Mouse (Mus musculus) adrenal gland, postnatal 14 days (tissue): ENCODE data around the gene Id1. TPM values are rescaled to one million over a fixed set of nuclear protein-coding genes. Genes with fewer than 3 reads are reported as not detected.

Experiments used
- DNase-seq: peaks from one replicate; pipeline ENCODE4 v3.0.0; 2021; ENCODE audit warnings: mixed read lengths
- total RNA-seq: library from RNA; stranded (reverse); gene quantifications from 2 replicates; pipeline ENCODE4 v1.2.3, GENCODE M21; 2021

Id1 gene
- total RNA-seq, 1 experiment from 2014 or later, result 136 TPM

- peak; percentile 93 for DNase-seq
Observed at GRCm38 (mm10) chr2:152742435-152742834, 6.4 kb downstream of the Id1 start.

DNA sequence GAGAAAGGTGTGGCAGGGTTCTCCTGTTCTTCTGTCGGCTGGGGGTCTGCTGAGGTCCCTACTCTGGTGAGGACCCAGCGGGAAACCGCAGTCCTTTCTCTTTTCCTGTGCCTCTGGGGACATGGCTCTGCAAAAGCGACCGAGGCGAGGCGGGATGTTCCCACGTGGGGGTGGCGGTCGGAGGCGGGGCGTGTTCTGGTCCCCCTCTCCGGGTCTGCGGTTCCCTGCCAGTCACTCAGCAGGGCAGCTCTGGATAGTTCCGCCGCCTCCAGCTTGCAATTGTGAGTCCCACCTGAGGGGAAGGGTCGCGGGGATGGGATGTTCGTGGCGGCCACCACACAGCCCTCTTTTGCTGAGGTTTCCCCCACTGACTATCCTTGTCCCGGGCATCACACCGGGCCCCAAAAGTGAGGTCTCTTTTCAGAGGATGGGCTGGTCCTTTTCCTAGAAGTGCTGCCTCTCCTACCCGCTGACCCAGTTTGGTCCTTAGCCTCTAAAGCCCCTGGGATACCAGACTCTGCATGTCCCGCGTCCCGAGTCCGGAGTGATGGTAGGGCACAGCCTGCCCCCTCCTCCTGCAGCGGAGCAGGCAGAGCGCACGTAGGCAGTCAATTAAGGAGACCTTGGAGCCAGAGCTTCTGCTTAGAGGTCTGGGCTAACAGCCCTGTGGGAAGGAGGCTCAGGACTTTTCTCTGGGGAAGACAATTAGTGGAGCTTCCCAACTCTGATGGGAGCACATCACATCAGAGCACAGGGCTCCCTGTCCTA is 18.1 kb downstream of the Id1 start, which contains the start of gene Cox4i2:
Gene Cox4i2, plus strand, starts transcription at position 230 of the 768 bp plus-strand sequence.
- DNase-seq, result peak; percentile 36

DNA sequence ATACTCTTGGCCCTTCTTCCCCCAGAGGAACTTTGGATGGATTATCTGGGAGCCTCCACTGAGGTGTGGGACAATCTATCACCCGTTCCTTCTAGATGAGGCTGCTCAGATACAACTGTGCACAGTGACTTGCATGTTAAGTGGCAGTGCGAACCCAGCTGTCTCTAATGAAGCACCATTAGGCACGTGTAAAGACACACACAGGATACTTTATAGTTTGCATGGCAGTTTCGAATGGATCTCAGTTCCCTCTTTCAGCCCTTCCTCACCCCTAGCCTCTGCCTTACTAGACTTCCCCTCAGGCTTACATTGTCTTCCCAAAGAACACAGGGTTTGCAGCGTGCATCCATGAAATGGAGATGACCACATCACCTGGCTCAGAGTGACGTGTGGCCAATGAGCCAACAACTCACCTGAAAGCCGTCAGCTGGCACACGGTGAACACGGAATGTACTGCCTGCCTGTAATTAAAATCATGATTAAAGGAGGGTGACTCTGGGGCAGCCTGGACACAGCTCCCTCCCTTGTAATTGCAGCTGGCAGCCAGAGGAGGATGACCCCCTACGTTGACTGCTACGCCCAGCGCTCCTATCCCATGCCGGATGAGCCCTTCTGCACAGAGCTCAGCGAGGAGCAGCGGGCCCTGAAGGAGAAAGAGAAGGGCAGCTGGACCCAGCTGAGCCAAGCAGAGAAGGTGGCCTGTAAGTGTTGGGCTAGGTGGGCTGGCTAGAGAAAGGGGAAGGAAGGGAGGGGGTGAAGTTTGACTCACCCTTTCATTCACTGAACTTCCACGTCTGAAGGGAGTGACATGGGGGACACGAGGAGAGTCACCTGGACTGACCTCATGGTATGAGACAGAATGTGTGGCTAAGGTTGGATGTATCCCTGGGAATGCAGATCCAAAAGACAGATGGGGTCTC is 20.7 kb downstream of the Id1 start:
- no peak for DNase-seq

GRCm38 (mm10) chr2:152757478-152757877 is 21.4 kb downstream of the Id1 start:
- no peak for DNase-seq

DNA sequence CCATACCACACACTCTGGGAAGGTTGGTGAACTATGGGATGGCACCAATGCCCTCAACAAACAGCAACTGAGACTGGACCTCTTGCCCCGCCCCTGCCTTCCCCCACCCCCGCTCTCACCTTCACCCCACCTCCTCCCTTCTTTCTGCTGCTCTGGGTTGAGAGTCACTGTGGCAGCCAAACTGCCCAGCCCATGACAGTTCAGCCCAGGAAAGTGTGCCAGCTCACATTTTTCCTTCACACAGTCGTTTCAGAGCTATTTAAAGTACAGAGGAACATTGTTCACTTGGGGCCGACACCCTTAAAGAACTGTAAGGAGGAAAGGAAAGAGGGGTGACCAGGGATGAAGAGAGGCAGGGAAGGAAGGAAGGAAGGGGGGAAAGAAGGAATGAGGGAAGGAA is 22.3 kb downstream of the Id1 start:
- no peak for DNase-seq

DNA sequence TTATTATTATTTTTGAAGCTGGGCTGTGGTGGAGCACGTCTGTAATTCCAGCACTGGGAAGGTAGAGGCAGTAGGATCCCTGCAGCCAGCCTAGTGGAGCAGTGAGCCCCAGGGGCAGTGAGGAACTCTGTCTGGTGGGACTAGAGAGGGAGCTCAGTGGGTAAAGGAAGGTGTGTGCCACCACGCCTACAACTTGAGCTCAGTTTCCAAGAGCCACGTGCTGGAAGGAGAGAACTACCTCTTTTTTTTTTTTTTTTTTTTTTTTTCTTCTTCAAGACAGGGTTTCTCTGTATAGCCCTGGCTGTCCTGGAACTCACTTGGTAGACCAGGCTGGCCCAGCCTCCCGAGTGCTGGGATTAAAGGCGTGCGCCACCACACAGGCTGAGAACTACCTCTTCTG is 27.3 kb downstream of the Id1 start:
- no peak for DNase-seq

GRCm38 (mm10) chr2:152764172-152765044 is 28.4 kb downstream of the Id1 start:
- DNase-seq, result peak; percentile 54

DNA sequence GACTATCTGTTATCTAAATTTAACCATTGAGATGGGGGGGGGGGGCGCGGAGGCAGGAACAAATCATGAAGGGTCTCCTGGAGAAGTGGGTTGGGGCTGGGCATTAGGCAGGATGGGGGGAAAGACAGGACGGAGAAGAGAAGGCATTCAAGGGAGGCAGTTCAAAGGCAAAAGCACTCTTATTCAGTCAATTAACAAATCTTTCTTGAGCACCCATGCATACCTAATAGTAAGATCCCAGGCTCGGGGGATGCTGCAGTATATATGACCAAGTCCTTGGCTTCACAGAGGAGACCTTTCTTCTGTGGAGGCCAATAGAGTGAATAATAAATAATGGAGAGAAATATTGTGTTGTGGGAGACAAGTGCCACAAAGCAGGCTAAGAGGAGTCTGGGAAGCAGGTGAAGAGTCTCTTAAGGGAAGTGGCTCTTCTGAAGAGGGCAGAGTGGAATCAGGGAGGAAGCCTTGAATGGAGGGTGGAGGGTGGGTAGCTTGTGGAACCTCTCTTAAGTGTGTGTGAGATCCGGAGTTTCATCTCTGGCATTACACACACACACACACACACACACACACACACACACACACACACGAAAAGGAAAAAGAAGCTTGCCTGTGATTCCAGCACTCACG is 29.1 kb downstream of the Id1 start:
- DNase-seq, result no peak

- DNase-seq, result peak; percentile 96
Observed at GRCm38 (mm10) chr2:152766387-152767123, 30.5 kb downstream of the Id1 start.

DNA sequence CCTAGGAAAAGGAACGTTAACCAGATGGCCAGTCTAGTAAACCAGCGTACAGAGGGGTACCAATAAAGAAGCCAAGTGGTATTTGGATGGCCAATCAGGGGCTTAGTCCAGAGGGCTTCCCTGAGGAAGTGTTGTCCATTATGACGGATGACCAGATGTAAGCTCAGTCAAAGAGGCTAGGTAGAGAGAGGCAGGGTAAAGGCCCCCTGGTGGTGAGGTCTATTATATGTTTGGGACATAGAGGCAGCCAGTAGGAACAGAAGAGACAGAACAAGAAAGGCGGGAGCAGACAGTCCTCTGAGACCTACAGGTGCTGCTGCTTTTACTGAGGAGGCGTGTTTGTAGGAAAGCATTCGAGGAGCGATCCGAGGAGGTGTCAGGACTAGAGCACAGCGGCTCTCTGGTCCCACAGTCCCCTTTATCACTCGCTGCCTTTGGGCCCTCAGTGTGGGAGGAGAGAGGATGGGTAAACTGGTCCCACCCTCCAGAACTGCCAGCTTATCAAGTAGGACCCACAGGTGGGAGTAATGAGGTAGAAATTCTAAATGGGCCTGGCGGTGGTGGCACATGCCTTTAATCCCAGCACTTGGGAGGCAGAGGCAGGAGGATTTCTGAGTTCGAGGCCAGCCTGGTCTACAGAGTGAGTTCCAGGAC is 31.7 kb downstream of the Id1 start:
- DNase-seq, result peak; percentile 76

- DNase-seq, result no peak
Observed at GRCm38 (mm10) chr2:152769677-152770076, 33.6 kb downstream of the Id1 start.

GRCm38 (mm10) chr2:152771571-152771970 is 35.5 kb downstream of the Id1 start:
- no peak for DNase-seq

DNA sequence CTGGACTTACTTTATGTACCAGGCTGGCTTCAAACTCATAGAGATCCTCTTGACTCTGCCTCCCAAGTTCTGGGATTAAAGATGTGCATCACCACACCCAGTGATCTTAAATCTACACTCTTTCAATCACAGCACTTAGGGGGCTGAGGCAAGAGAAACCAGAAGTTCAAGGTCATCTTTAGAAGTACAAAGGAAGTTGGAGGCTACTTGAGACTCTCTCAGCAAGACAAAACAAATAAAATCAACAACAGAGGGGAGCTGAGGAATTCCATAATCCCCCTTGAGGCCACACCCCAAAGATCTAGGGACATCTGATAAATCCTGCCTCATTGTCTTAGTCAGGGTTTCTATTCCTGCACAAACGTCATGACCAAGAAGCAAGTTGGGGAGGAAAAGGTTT is 36.2 kb downstream of the Id1 start:
- DNase-seq, result no peak

DNA sequence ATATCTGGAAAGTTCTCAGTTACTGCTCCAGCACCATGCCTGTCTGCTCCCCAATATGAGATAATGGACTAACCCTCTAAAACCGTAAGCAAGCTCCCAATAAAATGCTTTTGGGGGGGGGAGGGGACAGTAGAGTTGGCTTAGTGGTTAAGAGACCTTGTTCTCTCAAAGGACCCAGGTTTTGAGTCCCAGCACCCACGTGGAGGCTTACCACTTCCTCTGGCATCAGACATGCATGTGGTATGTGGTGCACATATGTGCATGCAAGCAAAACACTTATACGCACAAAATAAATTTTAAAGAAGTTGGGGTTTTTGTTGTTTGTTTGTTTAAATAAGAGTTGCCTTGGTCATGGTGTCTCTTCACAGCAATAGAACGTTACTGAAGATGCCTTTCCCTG is 39.3 kb downstream of the Id1 start:
- no peak for DNase-seq

GRCm38 (mm10) chr2:152776019-152776418 is 40.0 kb downstream of the Id1 start:
- no peak for DNase-seq

DNA sequence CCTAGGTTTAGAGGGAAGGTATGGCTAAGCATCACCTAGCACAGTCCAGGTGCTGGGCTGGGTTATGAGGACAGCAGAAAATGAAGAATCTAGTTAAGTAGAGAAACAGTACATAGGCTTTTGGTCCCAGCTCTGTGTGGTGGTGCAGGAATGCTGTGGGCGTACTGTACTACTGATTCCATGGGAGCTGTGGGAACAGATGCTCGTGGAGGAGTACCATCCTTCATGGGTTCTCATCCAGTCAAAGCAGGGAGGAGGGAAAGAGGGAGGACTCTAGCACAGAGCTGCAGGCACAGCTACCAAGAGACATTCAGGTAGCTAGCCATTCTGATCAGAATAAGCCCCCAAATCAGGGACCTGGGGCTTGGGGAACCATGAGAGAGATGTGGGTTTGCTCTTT is 40.4 kb downstream of the Id1 start:
- DNase-seq, result no peak

- no peak for DNase-seq
Observed at GRCm38 (mm10) chr2:152777081-152777480, 41.0 kb downstream of the Id1 start.

- DNase-seq, result peak; percentile 64
Observed at GRCm38 (mm10) chr2:152780466-152780865, 44.4 kb downstream of the Id1 start.

GRCm38 (mm10) chr2:152781031-152781711 is 45.1 kb downstream of the Id1 start:
- peak; percentile 59 for DNase-seq

DNA sequence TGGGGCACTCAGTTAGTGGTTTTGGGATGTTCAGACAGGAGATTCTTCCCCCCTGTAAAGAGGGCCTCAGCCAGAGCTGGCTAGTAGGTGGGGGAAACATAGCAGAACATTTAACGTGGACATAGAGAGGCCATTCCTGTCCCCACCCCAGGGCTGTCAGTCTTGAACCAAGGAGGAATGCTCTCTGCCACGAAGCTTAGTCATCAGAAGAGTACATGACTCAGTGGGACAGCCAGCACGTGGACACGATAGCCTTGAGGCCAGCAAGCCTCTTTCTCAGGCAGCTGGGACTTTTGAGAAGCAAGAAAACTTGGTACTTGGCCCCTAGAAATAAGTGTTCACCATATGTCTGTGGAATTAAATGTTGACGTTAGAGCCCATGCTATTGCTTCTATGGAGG is 46.6 kb downstream of the Id1 start:
- DNase-seq, result peak; percentile 74
